Mouse (Mus musculus) embryo, embryonic 9.5 days (tissue): Measurements from ENCODE around the gene Man1a2.
A peak's percentile ranks its signal among the peaks of the same experiment; 100 is the strongest.

ENCODE experiments used
- DNase-seq: peaks from one replicate; pipeline ENCODE4 v3.0.0-alpha.2; 2017; ENCODE audit errors: extremely low spot score

Man1a2 gene

DNA sequence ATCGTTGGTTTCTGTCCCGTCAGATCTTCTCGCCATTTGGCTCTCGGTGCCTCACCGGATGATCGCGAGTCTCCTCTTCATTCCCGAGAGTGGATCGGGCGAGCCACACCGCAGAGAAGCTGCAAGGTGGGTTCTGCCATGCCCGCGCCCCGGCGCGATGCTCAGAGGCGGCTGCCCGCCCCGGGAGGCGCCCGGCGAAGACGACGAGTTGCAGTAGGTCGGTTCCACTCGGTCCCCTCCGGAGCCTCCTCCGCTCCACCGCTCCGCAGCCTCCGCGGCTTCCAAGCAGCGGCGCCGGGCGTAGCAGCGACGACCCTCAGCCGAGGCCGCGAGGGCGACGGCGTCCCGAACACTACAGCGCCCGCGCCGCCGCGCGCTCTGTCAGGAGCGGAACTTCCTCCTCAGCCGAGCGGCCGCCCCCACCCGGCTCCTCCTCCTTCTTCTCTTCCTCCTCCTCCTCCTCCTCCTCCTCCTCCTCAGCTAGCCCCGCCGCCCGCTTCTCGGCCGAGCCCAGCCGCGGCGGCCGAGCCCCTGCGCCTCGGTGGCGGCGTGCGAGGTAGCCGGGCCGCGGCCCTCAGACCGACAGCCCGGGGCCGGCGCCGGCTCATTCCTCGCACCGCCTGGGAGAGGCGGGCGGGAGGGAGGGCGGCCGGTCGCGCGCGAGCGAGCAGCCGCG, at the start of gene Man1a2:
Gene Man1a2, minus strand, starts transcription at position 417 of the 676 bp plus-strand sequence.
- peak; percentile 85 for DNase-seq

- DNase-seq: no peak
Observed at GRCm38 (mm10) chr3:100734482-100735154, 49.3 kb upstream of the Man1a2 start.

DNA sequence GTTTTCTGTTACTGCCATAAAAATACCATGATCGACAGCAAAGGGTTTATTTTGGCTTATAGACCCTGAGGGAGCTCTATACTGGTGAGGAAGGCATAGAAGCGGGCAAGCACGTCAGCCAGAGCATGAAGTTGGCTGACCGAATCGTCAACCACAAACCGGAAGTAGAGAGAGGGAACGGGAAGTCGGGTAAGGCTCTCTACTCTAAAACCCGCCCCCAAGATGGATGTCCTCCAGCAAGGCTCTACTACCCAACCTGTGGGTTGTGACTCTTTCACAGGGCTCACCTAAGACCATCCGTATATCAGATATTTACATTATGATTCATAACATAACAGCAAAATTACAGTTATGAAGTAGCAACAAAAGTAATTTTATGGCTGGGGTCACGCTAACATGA, 46.6 kb upstream of the Man1a2 start:
- DNase-seq: no peak

DNA sequence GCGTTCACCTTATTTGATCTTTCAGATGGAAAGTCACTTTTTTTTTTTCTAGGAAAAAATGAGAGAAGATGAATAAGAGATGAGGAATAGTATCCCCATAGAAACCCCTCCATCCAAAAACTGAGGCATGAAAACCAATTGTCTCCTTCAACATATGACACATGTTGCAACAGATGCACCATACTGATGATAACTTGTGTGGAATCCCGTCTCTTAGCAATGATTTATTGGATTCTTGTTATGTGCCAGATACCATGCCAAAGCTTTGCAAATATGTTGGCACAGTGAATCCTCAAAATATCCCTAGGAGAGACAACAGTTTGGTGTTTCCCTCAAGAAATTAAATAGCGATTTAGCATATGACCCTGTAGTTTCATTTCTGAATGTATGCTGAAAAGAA, 46.0 kb upstream of the Man1a2 start:
- no peak for DNase-seq

DNA sequence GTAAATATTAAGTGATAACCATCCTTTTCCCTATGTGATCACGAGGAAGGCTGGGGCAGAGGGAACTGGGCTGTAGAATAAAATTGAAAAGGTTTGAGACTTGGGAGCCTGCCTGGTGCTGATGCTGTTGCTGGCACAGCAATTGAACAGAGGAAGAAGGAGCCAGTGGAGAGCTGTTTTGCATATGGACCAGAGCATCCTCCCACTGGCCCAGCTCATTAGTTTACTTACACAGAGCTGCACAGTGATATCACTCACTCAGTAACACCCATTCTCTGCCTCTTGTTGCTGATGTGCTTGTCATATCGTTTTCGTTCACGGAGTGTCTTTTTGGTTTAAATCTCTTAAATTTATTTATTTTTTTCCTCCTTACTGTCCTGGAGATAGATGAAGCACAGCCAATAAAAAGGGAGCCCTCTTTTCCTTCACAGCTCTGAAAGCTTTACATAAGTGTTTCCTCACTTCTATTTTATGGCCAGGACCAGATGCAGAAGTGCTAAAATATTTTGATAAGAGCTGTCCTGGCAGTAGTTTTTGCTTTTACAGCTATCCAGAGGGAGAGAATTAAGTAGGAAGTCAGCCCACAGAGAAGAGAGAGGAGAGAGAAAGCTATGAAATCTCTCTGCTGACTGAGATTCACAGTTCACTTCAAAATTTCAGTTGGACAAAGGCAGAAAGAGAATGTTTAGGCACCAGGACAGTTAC, 42.9 kb upstream of the Man1a2 start:
- DNase-seq: no peak

GRCm38 (mm10) chr3:100725960-100726674, 40.8 kb upstream of the Man1a2 start:
- no peak for DNase-seq

GRCm38 (mm10) chr3:100720786-100721300, 35.5 kb upstream of the Man1a2 start:
- DNase-seq: no peak

DNA sequence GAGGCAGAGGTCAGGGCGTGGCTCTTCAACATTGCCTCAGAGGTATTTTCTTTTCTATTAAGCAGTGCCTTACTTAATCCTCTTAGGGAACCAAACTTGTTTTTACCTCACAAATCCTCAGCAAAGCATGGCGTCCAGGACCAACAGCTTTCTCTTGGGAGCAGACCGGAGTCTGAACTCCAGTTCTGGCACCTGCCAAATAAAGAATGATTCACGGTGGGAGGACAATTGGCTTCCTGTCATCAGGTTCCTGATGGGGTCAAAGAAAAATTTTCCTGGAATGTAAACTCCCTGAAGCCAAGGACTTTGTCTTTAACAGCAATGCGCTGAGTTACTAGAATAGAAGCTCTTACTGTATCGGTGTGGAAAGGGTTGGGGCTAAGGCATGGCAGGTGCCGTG, 30.9 kb upstream of the Man1a2 start:
- no peak for DNase-seq

DNA sequence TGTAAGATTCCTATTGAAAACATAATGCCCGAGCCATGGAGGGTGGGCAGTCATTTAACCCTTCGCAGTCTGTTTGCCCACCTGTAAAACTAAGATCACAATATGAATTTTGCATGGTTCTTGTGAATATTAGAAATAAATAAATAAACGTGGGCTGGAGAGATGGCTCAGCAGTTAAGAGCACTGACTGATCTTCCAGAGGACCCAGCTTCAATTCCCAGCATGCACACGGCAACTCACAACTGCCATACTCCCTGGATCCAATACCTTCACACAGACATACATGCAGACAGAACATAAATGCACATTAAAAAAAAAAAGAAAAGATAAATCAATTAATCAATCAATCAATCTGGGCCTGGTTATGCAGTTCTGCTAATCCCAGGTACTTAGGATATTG, 30.1 kb upstream of the Man1a2 start:
- DNase-seq: no peak

GRCm38 (mm10) chr3:100713142-100714005, 28.1 kb upstream of the Man1a2 start:
- DNase-seq: no peak

GRCm38 (mm10) chr3:100712140-100712539, 26.8 kb upstream of the Man1a2 start:
- no peak for DNase-seq

DNA sequence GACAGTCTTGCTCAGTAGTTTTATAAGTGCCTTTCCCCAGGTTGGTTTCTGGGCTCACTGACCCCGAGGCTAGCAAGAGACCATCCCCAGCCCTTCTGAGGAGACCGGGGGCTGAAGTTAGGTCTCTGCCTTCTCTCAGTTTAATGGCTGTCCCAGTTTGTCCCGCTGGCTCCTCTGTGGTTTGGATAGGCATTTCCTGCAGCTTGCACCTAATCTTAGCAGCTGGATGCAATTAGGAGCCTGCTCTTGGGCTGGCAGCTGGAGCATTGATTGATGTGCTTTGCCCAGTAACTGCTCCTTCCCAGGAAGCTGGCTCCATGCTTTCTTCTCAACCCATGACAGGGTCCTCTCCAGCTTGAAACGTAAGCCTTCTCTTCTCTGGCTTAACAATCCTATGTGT, 26.2 kb upstream of the Man1a2 start:
- DNase-seq: peak; percentile 54

- DNase-seq: no peak
Observed at GRCm38 (mm10) chr3:100707117-100707516, 21.8 kb upstream of the Man1a2 start.

DNA sequence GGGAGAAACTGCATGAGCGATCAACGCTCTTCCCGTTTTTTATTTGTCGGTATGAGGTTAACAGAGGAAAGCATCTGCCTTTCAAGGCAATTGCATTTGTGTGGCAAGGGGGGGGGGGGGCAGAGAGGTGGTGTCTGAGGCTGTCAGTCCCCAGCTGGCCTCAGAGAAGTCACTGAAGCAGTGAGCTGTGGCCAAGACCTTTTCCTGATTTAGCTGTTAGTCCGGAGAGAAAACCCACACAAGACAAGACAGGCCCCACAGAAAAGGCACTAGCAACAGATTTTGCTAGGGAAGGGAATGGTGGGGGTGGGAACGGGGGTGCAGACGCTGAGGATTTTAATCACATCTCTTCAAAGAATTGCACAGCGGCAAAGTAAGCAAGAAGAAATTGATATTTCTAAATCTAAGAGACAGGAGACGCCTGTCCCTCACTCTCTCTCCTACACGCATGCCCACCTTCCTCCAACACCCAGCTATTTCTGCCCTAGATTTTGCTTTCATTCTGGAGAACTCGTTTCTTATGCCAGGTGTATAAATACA, 19.9 kb upstream of the Man1a2 start:
- DNase-seq: no peak

GRCm38 (mm10) chr3:100703847-100704644, 18.7 kb upstream of the Man1a2 start:
- DNase-seq: no peak

DNA sequence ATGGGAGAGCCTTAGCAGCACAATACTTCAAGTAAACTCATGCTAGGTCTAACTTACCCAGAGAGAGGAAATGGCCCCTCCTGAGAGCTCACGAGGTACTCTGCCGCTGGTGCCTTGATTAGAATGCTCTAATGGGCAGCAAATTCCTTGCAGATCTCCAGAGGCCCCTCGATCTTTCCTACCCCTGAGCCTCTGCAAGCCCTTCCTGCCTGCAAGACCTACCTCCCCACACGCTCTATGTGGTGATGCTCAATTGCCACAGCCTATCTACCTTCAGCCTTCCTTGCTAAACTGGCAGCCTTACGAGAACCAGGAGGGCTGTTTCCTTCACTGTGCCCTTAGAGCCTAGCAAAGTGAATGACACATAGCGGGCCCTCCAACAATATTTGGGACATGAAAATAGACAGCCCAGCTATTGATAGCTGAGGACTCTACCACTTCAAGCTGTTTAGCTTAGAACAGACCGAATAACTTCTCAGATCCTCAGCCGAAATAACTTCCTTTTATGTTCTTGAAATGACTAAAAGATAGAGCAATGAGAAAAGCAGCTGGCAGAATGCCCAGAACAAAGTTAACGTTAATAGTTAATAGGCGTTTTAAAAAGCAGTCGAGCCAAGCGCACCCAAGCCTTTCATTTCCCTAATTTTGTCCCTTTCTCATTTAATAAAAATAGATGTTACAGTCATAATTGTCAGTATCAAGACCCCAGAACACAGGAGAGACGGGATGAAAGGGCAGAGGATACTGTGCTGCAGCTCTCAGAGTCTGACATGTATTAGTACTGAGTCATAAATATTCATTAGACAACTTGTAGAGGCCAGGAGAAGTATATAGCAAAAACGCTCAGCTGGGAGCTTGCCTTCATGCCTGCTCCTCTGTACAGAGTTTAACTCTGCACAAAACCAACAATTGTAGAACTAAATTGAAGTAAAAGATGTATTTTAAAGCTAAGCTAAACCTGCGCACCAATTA, 17.9 kb upstream of the Man1a2 start:
- DNase-seq: no peak

DNA sequence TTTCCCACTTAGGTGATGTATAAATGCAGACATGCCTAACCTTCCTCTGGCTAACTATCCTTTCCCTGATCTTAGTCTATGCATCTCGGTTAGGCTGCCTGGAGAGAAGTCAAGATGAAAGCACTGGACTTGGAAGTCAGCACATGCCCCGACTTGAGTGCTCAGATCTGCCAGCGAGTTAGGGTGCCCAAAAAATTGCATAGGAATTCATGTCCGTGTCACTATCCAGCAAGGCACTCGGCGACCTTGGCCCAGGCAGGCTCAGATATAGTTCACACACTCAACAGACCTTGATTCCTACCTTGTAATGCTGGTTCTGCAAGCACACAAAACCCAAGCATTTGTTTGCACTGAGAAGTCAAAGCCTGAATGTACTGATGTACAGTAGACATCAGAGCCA, 3.4 kb upstream of the Man1a2 start:
- no peak for DNase-seq

GRCm38 (mm10) chr3:100686756-100687155, 1.5 kb upstream of the Man1a2 start:
- no peak for DNase-seq
